Mouse (Mus musculus) bone marrow, adult 2 months (tissue): ENCODE measurements around the gene 1700047I17Rik2. TPM values are rescaled to one million over a fixed set of nuclear protein-coding genes. Genes with fewer than 3 reads are reported as not detected.
A peak's percentile ranks its signal among the peaks of the same experiment; 100 is the strongest.
"Not testable (repeated sequence)": the region's sequence is repeated elsewhere in the genome, so short reads cannot be mapped to it uniquely, and the experiment has no call there.

ENCODE experiments used
- H3K27ac ChIP-seq: fragments of 200-500 bp; 2 replicates; pipeline ENCODE4 v1.5.1; 2012; ENCODE audit warnings: low read depth, mild to moderate bottlenecking, control low read depth, inconsistent platforms, low read length; ENCODE audit not compliant: control insufficient read depth, poor library complexity, insufficient read depth
- H3K4me1 ChIP-seq: fragments of 200-500 bp; 2 replicates; pipeline ENCODE4 v1.6.1; 2011; ENCODE audit warnings: low read length; ENCODE audit not compliant: control insufficient read depth, insufficient read depth
- H3K4me3 ChIP-seq: fragments of 200-500 bp; replicated peaks from 2 replicates; pipeline ENCODE3; 2011; ENCODE audit warnings: mild to moderate bottlenecking, low read depth, low read length, control low read depth; ENCODE audit not compliant: control insufficient read depth
- WGBS: fragments of 180-500 bp; shearing (Covaris S2); methylation state at CpG from one replicate; pipeline ENCODE4 v1.1.7; 2018; 5-methylcytosine and 5-hydroxymethylcytosine counted together
- polyA plus RNA-seq: library from polyadenylated mRNA; stranded (reverse); fragments of >200 nt; gene quantifications from 2 replicates; pipeline ENCODE4 v1.2.4, GENCODE M21; 2011; ENCODE audit warnings: low replicate concordance; ENCODE audit not compliant: missing spikeins, insufficient read depth, insufficient read length

The 1700047I17Rik2 gene
- not detected in 2 replicates for polyA plus RNA-seq

- not testable (repeated sequence) for H3K4me1 ChIP-seq, H3K27ac ChIP-seq, H3K4me3 ChIP-seq
- no CpG with 5 or more reads among the region's 40 CpGs for WGBS
These were observed at the start of gene 1700047I17Rik2 for GRCm38 (mm10) chr12:55199306-55199705. Gene 1700047I17Rik2 (plus strand): TSS chr12:55199592.

- not testable (repeated sequence) for H3K4me1 ChIP-seq, H3K4me3 ChIP-seq, H3K27ac ChIP-seq
- WGBS: no CpG with 5 or more reads among the region's 57 CpGs
These were observed 44.6 kb upstream of the 1700047I17Rik2 start, which contains the start of gene Srp54b for GRCm38 (mm10) chr12:55154559-55155448. Gene Srp54b (plus strand): TSS chr12:55155104.

- H3K4me1 ChIP-seq, H3K4me3 ChIP-seq, H3K27ac ChIP-seq: not testable (repeated sequence)
- WGBS: under 1% methylated on average over 10 of the region's 24 CpGs
These were observed 44.0 kb upstream of the 1700047I17Rik2 start for GRCm38 (mm10) chr12:55155449-55155783.

GRCm38 (mm10) chr12:55167034-55167557 lies 32.3 kb upstream of the 1700047I17Rik2 start:
- WGBS: no CpG with 5 or more reads among the region's 7 CpGs
- not testable (repeated sequence) for H3K4me3 ChIP-seq, H3K27ac ChIP-seq, H3K4me1 ChIP-seq

- not testable (repeated sequence) for H3K27ac ChIP-seq, H3K4me3 ChIP-seq, H3K4me1 ChIP-seq
- no CpG with 5 or more reads among the region's 8 CpGs for WGBS
These were observed 11.7 kb upstream of the 1700047I17Rik2 start for GRCm38 (mm10) chr12:55187686-55188085.

GRCm38 (mm10) chr12:55189127-55189526 lies 10.3 kb upstream of the 1700047I17Rik2 start:
- no CpG with 5 or more reads among the region's 5 CpGs for WGBS
- H3K4me3 ChIP-seq, H3K4me1 ChIP-seq, H3K27ac ChIP-seq: not testable (repeated sequence)

GRCm38 (mm10) chr12:55199799-55200198 lies 407 bp downstream of the 1700047I17Rik2 start:
- no CpG with 5 or more reads among the region's 18 CpGs for whole genome bisulfite sequencing

GRCm38 (mm10) chr12:55212944-55213343 lies 13.6 kb downstream of the 1700047I17Rik2 start:
- not testable (repeated sequence) for H3K4me3 ChIP-seq, H3K27ac ChIP-seq, H3K4me1 ChIP-seq
- WGBS: no CpG with 5 or more reads among the region's 6 CpGs

More at GRCm38 (mm10) chr12:55199799-55200198, 407 bp downstream of the 1700047I17Rik2 start:
- H3K27ac ChIP-seq, H3K4me1 ChIP-seq, H3K4me3 ChIP-seq: not testable (repeated sequence)

- peak within 1 kb of the TSS; percentile 59 for H3K4me3 ChIP-seq
- not testable (repeated sequence) for H3K4me1 ChIP-seq, H3K27ac ChIP-seq
- WGBS: no CpG with 5 or more reads among the region's 57 CpGs
These were observed 30.5 kb downstream of the 1700047I17Rik2 start, which contains the start of gene Srp54c for GRCm38 (mm10) chr12:55229626-55230519. Gene Srp54c (plus strand): TSS chr12:55230168.

- WGBS: under 1% methylated on average over 14 of the region's 25 CpGs
- not testable (repeated sequence) for H3K27ac ChIP-seq
These were observed 31.1 kb downstream of the 1700047I17Rik2 start for GRCm38 (mm10) chr12:55230520-55230861.

GRCm38 (mm10) chr12:55242243-55242642 lies 42.9 kb downstream of the 1700047I17Rik2 start:
- WGBS: no CpG with 5 or more reads among the region's 8 CpGs
- not testable (repeated sequence) for H3K4me3 ChIP-seq, H3K4me1 ChIP-seq, H3K27ac ChIP-seq

More at GRCm38 (mm10) chr12:55230520-55230861, 31.1 kb downstream of the 1700047I17Rik2 start:
- peak overlapping the region; percentile 59 for H3K4me3 ChIP-seq
- H3K4me1 ChIP-seq: not testable (repeated sequence)

- WGBS: no CpG with 5 or more reads among the region's 8 CpGs
- not testable (repeated sequence) for H3K4me1 ChIP-seq
These were observed 62.6 kb downstream of the 1700047I17Rik2 start for GRCm38 (mm10) chr12:55261950-55262349.

GRCm38 (mm10) chr12:55263385-55263784 lies 64.0 kb downstream of the 1700047I17Rik2 start:
- not testable (repeated sequence) for H3K4me3 ChIP-seq, H3K27ac ChIP-seq, H3K4me1 ChIP-seq
- WGBS: no CpG with 5 or more reads among the region's 5 CpGs

More at GRCm38 (mm10) chr12:55261950-55262349, 62.6 kb downstream of the 1700047I17Rik2 start:
- H3K4me3 ChIP-seq, H3K27ac ChIP-seq: not testable (repeated sequence)
